Mouse (Mus musculus) embryonic fibroblast, embryonic 13.5 days (primary cell): ENCODE measurements at regions not wholly inside any gene's neighbourhood (a gene's known extent, or its start where the extent isn't known, plus 50 kb on each side); places are given as distances from the start of the nearest gene placed in this dataset.

Source experiments
- H3K27ac ChIP-seq: 2 replicates; pipeline ENCODE4 v1.5.1; 2012; ENCODE audit warnings: low read length, control low read depth, inconsistent platforms; ENCODE audit not compliant: insufficient read depth
- H3K4me1 ChIP-seq: 2 replicates; pipeline ENCODE4 v1.6.1; 2011; ENCODE audit warnings: low read length; ENCODE audit not compliant: control insufficient read depth, insufficient read depth
- H3K4me3 ChIP-seq: 2 replicates; pipeline ENCODE4 v1.5.1; 2011; ENCODE audit warnings: mild to moderate bottlenecking, control low read depth, low read length; ENCODE audit not compliant: insufficient read depth
- CTCF ChIP-seq: IDR thresholded peaks from 2 replicates; pipeline ENCODE4 v1.5.1; 2011; ENCODE audit warnings: mild to moderate bottlenecking, control low read depth, low read length, moderate library complexity, borderline replicate concordance; ENCODE audit not compliant: insufficient read depth
- POLR2A ChIP-seq: IDR thresholded peaks from 2 replicates; pipeline ENCODE4 v1.6.1; 2011; ENCODE audit warnings: low read depth, mild to moderate bottlenecking, control low read depth, low read length, moderate library complexity

GRCm38 (mm10) chr8:96174996-96175395, 286.6 kb upstream of the Got2 start:
- Histone ChIP-seq H3K4me1 (no peaks in the 10 kb centered on the region), H3K4me3 (no peak overlapping the region), H3K27ac (no peak overlapping the region)
- TF ChIP-seq CTCF = no peak
- TF ChIP-seq POLR2A = no peak

- Histone ChIP-seq H3K4me3 (no peak overlapping the region), H3K4me1 (no peaks in the 10 kb centered on the region), H3K27ac (no peak overlapping the region)
- no peak for TF ChIP-seq POLR2A
- no peak for TF ChIP-seq CTCF
Observed at GRCm38 (mm10) chr8:96164933-96165332, 276.6 kb upstream of the Got2 start.

GRCm38 (mm10) chr8:96159899-96160298, 271.6 kb upstream of the Got2 start:
- TF ChIP-seq POLR2A = no peak
- no peak for TF ChIP-seq CTCF
- no peak overlapping the region for H3K4me3 ChIP-seq
- H3K27ac ChIP-seq = no peak overlapping the region
- H3K4me1 ChIP-seq = no peaks in the 10 kb centered on the region

GRCm38 (mm10) chr8:96152496-96153250, 264.3 kb upstream of the Got2 start:
- no peak overlapping the region for H3K4me3 ChIP-seq
- H3K27ac ChIP-seq = no peak overlapping the region
- TF ChIP-seq POLR2A (no peak), CTCF (peak; percentile 73)
- no peaks in the 10 kb centered on the region for H3K4me1 ChIP-seq

- Histone ChIP-seq H3K4me3 (no peak overlapping the region), H3K27ac (no peak overlapping the region), H3K4me1 (no peaks in the 10 kb centered on the region)
- TF ChIP-seq CTCF = no peak
Observed at GRCm38 (mm10) chr8:96152056-96152455, 263.7 kb upstream of the Got2 start.

- TF ChIP-seq POLR2A (no peak), CTCF (no peak)
- Histone ChIP-seq H3K27ac (no peak overlapping the region), H3K4me3 (no peak overlapping the region), H3K4me1 (no peaks in the 10 kb centered on the region)
Observed at GRCm38 (mm10) chr8:96151065-96151472, 262.7 kb upstream of the Got2 start.

- TF ChIP-seq POLR2A = no peak
- TF ChIP-seq CTCF = no peak
- no peak overlapping the region for H3K27ac ChIP-seq
Observed at GRCm38 (mm10) chr8:96132183-96132582, 243.8 kb upstream of the Got2 start.

GRCm38 (mm10) chr8:96128329-96128728, 240.0 kb upstream of the Got2 start:
- Histone ChIP-seq H3K4me1 (no peaks in the 10 kb centered on the region), H3K27ac (no peak overlapping the region), H3K4me3 (no peak overlapping the region)
- no peak for TF ChIP-seq CTCF
- TF ChIP-seq POLR2A = no peak

More at GRCm38 (mm10) chr8:96132183-96132582, 243.8 kb upstream of the Got2 start:
- Histone ChIP-seq H3K4me1 (no peaks in the 10 kb centered on the region), H3K4me3 (no peak overlapping the region)

GRCm38 (mm10) chr8:96100817-96101216, 212.5 kb upstream of the Got2 start:
- no peak overlapping the region for H3K27ac ChIP-seq
- no peaks in the 10 kb centered on the region for H3K4me1 ChIP-seq
- no peak for TF ChIP-seq CTCF
- no peak for TF ChIP-seq POLR2A
- no peak overlapping the region for H3K4me3 ChIP-seq

GRCm38 (mm10) chr8:96092931-96093330, 204.6 kb upstream of the Got2 start:
- H3K4me1 ChIP-seq = no peaks in the 10 kb centered on the region
- TF ChIP-seq CTCF (no peak), POLR2A (no peak)
- no peak overlapping the region for H3K27ac ChIP-seq
- H3K4me3 ChIP-seq = no peak overlapping the region
